Mouse (Mus musculus) erythroblast, embryonic 14.5 days (primary cell): ENCODE measurements around the gene Pwwp2b.

ENCODE experiments used
- GATA1 ChIP-seq: IDR thresholded peaks from 2 replicates; pipeline ENCODE4 v1.6.1; 2012; ENCODE audit warnings: low read length, inconsistent platforms, mixed read lengths
- TAL1 ChIP-seq: IDR thresholded peaks from 3 replicates; pipeline ENCODE4 v1.6.1; 2012; ENCODE audit warnings: low read length, inconsistent platforms, mixed read lengths

DNA sequence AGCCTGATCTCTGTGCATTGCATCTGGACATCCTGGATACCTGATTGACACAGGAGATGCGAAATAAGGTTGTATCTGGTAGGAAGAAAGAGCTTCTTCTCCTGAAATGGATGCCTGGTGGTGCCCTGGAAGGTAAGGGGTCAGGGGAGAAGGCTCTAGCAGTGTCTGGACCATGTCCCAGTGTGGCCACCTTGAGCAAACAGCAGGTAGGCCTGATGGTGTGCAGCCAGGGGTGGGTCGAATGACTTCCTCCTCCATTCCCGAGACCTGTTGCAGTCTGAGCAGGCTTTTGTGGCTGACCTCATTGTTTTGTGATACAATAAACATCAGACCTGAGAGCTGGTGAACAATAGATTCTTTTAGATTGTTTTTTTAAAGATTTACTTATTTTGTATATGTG, 33.8 kb downstream of the Pwwp2b start:
- TF ChIP-seq TAL1 (no peak), GATA1 (no peak)
